Mouse (Mus musculus) ZHBTc4 (cell line): ENCODE measurements at regions not wholly inside any gene's neighbourhood (a gene's known extent, or its start where the extent isn't known, plus 50 kb on each side); places are given as distances from the start of the nearest gene placed in this dataset.
"Not testable (repeated sequence)": the region's sequence is repeated elsewhere in the genome, so short reads cannot be mapped to it uniquely, and the experiment has no call there.

Source experiments
- DNase-seq: peaks from one replicate; pipeline ENCODE4 v3.0.0-alpha.2; 2011; ENCODE audit warnings: low read depth, low spot score

DNA sequence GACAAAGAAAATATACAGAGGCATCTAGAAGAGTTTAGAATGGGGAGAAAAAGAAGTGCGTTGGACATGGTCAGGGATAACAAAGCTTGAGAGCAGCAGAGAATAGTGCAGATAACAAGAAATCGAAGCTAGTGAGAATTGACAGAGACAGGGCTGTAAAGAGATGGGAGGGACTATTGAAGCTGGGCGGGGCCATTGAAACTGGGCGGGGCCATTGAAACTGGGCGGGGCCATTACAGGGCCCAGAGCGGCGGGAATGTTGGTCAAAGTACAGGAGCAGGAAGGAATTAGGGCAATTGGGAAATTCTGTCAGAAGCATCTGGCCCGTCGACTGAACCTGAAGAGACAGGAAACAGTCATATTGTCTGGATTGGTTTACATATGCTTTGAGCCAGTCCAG, 243.3 kb upstream of the Srek1ip1 start:
- peak; percentile 80 for DNase-seq

- DNase-seq, result no peak
These were observed 239.0 kb upstream of the Srek1ip1 start for GRCm38 (mm10) chr13:104553329-104553728.

GRCm38 (mm10) chr13:104556609-104557008, 235.7 kb upstream of the Srek1ip1 start:
- not testable (repeated sequence) for DNase-seq

- DNase-seq, result no peak
These were observed 232.4 kb upstream of the Srek1ip1 start for GRCm38 (mm10) chr13:104559876-104560275.

- DNase-seq, result no peak
These were observed 231.7 kb upstream of the Srek1ip1 start for GRCm38 (mm10) chr13:104560500-104561114.

DNA sequence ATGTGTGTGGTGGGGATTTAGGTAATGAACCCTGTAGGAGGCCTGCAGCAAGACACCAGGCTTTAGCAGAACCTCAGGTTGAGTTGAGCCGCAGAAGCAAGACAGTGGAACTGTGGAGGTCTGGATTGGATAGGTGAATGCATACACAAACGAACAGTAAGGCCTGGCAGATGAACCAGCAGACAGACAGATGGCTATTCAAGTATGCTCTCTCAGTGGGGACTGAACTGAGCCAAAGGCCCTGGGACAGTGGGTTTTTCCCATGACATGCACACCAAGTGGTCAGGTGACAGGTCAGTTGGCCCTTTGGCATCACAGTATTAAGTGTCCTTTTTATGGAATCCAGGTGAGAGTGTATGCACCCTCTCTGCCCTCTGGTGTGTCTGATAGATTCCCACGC, 229.7 kb upstream of the Srek1ip1 start:
- no peak for DNase-seq

GRCm38 (mm10) chr13:104563019-104563418, 229.3 kb upstream of the Srek1ip1 start:
- DNase-seq, result no peak

- peak; percentile 72 for DNase-seq
These were observed 228.4 kb upstream of the Srek1ip1 start for GRCm38 (mm10) chr13:104563889-104564288.

GRCm38 (mm10) chr13:104569765-104570164, 222.5 kb upstream of the Srek1ip1 start:
- no peak for DNase-seq

GRCm38 (mm10) chr13:104572236-104572635, 220.0 kb upstream of the Srek1ip1 start:
- DNase-seq, result no peak

- no peak for DNase-seq
These were observed 217.9 kb upstream of the Srek1ip1 start for GRCm38 (mm10) chr13:104574396-104574795.

DNA sequence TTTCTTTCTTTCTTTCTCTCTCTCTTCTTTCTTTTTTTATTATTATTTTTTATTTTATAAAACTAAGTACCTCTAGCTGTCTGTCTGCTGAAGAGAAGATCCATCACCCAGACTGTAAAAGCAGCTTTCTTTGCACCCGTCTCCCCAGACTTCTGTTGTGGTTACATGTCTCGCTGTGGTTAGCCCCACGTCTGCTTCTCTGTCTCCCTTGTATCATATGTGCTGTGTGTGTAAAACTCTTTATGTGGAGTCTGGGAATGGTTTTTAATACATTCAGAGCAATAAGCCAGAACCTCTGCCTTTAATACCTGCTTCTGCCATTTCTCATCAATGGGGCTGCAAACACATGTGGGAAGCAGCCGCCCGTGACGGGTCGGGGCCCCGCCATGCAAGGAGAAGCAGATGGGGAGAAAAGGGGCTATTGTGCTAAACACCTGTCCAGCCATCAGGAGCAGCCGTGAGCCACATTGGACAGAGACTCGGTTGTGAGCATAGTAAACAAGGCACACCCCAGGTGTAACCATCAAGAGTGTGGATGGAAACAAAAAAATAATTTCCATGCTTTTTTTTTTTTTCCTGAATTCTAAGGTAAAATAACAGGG, 216.0 kb upstream of the Srek1ip1 start:
- no peak for DNase-seq

- DNase-seq, result no peak
These were observed 214.4 kb upstream of the Srek1ip1 start for GRCm38 (mm10) chr13:104577856-104578255.

GRCm38 (mm10) chr13:104580686-104581350, 211.5 kb upstream of the Srek1ip1 start:
- DNase-seq, result peak; percentile 72
